Mouse (Mus musculus) cerebellum, adult 9-10 months (tissue): ENCODE measurements around the gene Fkbp2.

Source experiments
- DNase-seq: peaks from one replicate; pipeline ENCODE4 v3.0.0; 2022

The Fkbp2 gene

DNA sequence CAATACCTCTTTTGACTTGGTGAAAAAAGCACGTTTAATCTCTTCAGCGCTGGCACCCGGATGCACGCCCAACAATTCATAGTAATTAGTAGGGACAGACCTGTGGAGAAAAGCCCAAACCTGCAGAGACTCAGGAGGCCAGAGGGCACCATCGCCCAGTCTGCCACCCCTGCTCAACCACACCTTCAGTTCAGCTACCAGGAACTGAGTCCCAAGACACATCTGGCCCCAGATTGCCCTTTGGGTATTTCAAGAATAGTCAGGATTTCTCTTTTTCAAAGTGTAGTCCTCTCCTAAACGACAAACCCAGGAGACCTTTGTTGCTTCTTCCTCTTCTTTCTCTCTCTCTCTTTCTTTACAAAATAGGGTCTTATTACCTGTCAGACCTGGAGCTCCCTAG is 10.4 kb upstream of the Fkbp2 start:
- DNase-seq = peak; percentile 46

DNA sequence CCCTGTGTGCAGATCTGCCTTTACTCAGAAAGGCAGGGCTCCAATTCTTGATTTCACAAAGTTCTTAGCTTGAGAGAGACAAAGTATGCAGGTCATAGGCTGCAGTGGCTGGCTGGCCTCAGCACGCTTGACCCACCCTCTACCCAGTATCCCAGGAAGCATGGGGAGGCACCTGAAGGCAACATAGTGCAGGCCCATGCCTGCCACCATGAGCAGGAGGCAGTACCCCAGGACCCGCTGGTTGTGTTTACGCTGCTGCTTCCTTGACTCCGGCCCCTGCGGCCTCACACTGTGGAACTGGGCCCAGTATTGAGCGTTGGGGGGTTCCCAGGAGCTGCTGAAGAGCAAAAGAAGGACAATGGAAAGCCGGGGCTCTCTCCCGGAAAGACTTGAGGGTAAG is 8.9 kb upstream of the Fkbp2 start:
- DNase-seq = no peak

DNA sequence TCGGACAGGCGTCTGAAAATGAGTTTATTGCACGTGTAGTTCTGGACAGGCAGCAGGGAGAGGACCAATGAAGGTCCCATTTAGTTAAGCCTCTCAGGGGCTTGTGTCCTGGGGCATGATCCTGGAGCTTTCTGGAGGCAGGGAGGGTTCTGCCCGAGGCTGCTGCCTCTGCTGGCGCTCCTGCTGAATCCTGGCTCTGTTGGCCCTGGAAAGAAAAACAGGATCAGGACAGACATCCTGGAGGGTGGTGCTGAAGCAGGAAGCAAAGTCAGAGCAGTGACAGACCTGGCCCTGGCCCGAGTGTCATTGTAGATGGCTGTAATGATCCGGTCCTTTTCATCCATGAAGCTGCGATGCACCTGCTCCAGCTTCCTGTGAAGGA is 7.6 kb upstream of the Fkbp2 start:
- no peak for DNase-seq

DNA sequence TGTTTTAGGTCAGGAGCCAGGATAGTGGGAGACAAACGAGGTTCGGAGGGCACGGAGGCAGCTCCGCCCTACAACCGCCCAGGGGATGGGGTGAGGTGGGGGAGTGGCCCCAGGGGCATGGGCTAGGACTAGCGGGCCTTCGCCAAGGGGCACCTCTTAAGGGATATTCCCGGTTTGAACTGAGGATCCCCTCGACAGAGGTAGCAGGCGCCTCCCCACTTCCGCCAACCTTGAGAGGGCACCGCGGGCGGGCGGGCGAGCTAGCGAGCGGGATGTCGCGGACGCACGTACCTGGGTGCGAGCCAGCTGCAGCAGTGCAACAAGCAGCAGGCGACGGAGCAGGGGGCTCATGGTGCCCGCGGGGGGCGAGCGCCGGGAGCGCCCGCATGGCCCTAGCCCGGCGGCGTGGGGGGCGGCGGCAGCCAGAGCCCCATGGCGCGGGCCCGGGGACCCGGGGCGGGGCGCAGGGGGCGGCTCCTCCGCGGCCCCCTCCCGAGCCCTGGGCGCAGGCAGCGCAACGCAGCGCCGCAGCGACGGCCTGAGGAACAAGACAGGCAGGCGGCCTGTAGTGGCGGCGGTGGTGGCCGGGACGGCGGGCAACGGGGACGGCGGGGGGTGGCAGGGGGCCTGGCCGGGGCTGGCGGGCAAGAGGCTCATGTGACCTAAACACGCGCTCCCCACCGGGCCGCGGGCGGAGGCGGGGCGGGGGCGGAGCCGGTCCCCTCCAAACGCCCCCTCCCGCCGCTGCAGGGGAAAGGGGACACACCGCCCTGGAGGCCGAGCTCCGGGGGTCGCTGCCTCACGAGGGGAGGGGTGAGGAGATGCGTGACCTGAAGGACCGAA is 7.0 kb upstream of the Fkbp2 start, which contains the start of gene Vegfb:
Gene Vegfb (minus strand): TSS at position 591 of the 843 bp plus-strand sequence.
- peak; percentile 76 for DNase-seq

DNA sequence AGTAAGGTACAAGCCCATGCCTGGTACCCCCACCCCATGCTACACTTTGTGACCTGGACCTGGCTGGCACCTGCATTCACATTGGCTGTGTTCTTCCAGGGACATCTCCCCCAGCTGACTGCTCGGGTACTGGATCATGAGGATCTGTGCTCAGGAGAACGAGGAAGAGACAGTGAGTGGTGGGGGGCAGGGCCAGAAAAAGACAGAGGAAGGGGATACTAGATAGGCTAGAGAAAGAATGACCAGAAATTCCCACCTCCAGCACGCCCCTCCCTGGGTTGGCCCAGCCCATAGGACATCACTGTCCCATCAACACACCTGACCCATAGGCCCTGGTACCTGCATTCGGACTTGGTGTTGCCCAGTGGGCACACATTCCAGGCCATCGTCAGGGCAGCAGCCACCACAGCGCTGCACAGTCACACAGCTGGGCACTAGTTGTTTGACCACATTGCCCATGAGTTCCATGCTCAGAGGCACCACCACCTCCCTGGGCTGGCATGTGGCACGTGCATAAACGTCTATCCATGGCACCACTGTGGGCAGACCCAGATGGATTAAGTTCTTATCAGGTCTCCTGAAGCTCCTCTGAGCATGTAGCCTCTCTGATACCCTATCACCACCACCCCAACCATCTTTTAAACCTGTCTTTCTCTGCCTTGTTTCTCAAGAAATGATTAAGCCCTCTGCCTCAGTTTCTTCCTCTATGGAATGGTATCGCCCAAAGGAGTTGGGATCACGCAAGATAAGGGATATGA is 5.8 kb upstream of the Fkbp2 start:
- DNase-seq = peak; percentile 59

DNA sequence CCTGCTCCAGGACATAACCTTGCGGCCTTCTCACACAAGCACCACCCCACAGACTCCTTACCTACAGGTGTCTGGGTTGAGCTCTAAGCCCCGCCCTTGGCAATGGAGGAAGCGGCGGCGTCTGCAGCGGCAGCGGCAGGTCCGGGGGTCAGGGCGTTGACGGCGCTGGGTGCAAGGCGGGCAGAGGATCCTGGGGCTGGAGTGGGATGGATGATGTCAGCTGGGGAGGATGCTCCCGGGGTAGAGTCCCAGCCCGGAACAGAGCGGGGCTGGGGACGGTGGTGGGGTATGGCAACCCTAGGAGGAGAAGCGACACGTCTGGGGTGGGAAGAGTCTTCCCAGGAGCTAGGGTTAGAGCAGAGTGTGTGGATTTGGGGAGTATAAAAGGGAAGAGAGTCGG is 5.0 kb upstream of the Fkbp2 start:
- DNase-seq = no peak

DNA sequence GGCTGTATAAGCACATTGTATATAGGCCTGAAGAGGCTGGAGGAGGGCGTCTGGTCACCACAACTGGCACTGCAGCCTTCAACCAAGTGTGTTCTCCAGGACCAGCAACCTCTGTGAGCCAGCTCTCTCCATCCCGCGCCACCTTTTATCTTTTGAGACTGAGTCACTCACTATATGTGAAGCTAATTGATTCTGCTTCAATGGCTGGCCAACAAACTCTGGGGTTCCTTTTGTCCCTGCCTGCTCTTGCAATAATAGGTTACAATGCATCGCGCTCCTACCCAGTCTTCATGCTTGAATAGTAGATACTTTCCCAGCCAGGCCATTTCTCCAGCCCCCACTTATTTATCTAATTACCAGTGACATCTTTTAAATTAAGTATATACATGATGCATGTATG is 3.3 kb upstream of the Fkbp2 start:
- DNase-seq = peak; percentile 30

DNA sequence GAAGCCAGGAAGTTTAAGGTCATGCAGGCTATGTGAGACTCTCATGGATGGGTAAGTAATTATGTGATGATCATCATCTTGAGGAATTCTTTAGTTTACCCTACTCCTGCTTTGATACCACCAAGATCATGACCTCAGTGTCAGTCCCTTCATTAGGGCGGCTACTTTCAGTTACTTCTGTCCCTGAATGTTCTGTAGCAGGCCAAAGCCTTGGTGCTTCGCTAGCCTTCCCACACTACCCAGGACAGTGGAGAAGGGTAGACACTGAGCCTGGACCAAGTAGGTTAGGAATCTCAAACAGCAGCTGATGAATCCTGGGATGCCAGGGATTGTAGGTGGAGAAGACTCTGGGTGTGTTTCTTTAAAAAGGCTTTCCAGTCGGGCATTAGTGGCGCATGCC is 1.2 kb upstream of the Fkbp2 start:
- DNase-seq = no peak

DNA sequence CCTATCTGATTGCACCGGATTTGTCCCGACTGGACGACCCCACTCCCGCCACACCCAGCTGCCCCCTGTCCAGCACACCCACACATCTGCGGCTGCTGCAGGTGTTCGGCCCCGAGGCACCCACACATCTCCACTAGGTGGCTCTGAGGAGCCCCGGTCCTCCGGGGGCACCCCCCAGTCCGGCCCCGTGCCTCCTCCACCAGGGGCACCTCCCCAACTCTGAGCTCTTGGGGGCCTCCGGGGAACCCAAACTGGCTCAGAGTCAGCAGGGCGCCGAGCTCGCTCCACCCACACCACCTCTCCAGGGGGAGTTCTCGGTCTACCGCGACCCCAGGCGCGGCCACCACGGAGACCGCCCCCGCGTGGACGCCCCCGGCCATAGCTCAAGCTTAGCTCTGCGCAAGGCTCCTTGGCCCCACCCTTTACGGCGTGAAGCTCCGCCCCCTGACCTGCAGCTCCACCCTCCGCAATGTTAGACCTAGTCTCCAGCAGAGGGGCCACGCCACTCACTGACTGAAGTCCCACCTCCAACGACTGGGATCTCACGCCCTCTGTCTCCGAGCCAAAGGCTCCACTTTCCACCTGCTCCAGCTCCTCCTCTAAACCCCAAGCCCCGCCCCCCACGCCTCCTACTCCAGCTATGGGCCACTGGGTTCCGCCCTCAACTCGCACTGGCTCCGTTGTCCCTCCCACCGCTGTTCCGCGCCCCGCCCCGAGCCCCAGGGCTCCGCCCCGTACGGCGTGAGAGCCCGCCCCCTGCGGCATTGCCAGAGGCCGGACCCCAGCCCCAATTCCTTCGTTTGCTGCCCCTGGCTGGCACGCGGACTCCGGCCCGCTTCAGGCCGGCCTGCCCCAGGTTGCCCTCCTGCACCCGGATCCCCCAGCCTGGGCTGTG is 568 bp downstream of the Fkbp2 start:
- peak; percentile 99 for DNase-seq

DNA sequence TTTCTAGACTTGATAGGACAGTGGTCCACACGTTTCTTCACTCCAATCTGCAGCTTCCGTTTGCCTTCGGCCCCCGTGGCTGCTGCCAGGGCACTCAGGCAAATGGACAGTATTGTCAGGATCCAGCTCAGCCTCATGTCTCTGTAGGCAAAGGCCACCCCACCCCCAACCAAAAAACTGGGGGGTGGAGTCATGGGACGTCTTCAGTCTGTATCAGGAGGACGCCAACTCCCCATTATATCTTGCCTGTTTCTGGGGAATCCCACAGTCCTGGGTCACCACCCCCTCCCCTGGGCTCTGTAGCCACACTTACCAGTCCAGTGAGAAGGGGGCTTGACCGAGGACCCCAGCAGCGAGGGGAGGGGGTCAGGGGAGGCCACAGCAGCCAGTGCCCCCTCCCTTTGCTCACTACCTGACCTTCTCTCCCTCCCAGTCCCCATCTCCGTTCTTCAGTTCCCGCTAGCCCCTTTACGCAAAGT is 1.3 kb downstream of the Fkbp2 start:
- DNase-seq = peak; percentile 85

DNA sequence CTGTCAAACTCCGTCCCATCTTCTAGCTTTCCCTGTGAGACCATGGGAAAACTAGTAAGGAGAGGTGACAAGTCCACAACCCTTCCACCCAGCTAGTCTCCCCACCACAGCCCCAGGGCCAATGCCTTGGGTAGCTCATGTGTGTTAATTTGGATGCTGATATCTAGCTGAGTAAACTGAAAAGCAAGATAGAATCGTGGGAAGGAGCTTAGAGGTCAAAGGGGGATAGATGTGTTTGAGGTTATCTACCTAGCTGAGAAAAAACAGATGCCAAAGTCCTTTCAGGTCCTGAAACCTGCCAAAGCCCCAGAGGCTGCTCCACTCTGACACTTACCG is 1.7 kb downstream of the Fkbp2 start:
- peak; percentile 63 for DNase-seq

DNA sequence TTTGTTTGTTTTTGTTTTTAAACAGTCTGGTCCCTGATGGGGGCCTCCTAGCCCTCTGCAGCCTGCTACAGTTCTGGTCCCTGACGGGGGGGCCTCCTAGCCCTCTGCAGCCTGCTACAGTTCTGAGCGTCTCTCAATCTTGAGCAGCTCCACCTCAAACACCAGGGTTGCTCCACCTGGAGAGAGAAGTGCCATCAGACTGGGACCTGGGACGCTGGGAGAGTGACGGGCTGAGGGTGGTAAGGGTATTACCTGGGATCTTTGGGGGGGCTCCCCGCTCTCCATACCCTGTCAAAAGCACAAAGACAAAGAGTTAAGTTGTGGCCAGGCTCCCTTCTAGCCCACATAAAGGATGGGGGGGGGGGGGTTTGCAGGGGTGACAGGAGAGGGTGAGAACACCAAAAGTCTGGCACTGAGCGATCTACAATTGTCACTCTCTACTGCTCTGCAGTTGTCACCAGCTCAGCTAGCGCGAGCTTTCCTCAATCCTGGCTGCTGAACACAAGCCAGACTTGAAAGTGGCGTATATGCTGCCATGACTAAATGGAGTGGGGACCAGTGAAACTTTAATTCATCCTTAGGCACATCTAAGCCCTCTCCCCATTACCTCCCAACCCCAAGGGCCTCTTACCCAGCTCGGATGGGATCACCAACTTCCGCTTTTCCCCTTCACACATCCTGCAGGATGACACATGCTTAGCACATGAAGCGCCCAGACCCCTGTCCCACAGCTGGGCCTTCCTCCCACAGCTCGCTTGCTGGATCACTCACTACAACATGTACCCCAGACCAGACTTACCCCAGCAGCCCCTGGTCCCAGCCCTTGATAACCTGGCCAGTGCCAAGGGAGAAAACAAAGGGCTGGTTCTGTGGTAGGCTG is 2.3 kb downstream of the Fkbp2 start:
- DNase-seq = peak; percentile 69

DNA sequence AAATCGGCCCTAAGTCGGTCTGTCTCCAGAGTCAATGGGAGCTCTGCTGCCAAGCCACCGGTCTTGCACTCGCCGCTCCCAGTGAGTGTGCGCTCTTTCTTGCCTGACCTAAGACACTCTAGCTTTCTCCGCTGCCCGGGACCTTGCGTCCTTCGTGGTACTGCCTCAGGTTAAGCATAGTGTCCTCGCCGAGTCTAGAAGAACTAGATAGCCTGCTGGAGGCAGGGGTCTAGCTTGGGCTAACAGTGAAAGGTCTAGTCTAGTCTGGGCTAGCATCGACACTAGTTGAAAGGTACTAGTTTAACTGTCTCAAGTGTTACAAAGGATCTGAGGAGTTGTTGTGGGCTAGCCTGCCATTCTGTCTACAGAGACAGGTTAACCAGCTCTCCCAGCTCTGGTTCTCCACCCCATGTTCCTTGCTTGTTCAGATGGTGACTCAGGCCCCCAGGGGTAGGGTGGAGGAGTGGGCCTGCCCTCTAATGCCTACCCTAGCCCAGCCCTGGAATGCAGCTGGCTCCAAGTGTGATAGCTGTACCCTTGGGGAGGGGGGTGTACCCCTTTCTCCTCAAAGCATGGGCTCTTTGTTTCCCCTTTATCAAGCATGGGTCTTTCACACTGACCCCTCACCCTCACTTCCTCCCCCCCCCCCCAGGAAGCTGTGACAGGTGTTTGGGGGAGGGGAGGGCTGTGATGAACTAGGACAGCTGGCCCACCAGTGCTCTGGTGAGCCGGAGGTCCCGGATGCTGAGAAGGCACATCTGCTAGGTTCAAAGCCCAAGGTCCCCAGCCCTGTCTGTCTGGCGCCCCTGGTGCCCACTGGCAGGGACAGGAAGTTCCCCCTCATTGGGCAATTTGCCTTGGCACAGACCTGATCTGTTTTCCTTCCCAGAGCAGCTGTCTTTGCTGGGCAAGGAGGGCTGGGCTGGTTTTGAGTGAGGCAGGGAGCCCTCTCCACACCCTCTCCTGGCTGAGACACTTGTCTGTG is 4.5 kb downstream of the Fkbp2 start, which contains the start of gene Plcb3:
Gene Plcb3 (minus strand): TSS at position 934 of the 985 bp plus-strand sequence.
- DNase-seq = peak; percentile 72

DNA sequence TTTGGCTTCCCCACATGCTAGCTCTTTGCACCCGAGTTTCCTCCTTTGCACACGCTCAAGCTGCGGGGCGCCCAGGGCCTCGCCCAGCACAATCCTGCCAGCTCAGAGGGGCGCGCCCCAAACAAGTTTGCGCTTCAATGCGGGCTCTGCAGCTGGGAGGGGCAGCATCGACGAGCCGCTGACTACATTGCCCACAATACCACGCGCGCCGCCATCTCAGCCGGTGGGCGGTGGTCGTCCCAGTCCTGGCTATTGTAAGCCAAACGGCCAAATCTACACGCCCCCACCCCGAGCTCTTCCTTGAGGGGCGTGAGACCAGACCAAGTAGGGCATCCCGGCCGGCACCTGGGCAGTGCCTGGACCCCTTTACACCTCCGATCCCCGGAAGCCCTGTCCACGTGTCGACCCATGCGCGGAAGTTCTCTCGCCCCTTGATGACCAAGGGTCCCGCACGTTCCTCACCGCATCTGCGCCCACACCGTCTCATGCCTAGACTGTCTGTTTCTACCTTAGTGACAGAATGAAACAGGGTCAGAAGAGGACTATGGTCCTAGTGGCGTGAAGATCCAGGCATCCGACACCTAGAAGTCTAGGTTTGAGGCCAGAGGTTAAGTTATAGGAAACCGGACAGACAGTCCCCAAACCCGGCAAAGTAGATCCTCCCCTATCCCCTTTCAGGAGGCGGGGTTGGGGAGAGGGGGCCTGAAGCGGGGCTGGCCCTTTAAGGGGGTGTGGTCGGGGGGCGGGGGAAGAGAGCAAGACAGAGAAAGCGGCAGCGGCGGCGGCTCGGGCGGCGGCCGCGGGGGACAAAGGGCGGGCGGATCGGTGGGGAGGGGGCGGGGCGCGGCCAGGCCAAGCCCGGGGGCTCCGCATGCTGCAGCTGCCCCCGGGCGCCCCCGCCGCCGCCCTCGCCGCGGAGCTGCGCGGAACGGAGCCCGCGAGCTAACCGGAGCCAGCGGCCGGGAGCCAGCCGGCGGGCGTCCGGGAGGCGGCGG is 5.8 kb downstream of the Fkbp2 start, which contains the start of gene Ppp1r14b:
Gene Ppp1r14b (plus strand): TSS at position 758 of the 995 bp plus-strand sequence.
- peak; percentile 62 for DNase-seq

DNA sequence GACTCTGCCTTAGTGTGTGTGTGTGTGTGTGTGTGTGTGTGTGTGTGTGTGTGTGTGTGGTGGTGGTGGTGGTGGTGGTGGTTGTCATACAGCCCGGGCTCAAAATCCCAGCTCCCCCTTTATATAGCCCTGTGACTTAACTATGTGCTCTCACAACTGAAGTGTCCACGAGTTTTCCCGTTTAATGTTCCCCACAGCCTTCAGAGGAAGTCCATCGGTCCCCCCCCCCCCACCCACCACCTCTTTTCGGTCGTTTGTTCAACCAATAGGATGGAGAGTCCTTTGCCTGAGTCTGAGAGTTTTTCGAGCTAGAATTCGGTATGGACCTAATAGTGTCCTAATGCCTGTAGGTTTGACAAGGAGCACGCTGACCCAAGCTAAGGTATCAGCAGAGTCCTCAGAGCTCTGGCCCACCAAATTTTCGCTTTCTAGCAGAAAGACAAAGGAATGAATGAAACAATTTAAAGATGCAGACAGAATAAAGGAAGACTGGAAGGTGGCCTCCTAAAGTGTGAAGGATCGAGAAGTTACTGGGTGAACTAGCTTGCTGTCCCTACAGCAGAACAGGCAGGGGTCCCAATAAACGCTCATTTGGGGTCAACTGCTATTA is 6.6 kb downstream of the Fkbp2 start:
- DNase-seq = no peak

DNA sequence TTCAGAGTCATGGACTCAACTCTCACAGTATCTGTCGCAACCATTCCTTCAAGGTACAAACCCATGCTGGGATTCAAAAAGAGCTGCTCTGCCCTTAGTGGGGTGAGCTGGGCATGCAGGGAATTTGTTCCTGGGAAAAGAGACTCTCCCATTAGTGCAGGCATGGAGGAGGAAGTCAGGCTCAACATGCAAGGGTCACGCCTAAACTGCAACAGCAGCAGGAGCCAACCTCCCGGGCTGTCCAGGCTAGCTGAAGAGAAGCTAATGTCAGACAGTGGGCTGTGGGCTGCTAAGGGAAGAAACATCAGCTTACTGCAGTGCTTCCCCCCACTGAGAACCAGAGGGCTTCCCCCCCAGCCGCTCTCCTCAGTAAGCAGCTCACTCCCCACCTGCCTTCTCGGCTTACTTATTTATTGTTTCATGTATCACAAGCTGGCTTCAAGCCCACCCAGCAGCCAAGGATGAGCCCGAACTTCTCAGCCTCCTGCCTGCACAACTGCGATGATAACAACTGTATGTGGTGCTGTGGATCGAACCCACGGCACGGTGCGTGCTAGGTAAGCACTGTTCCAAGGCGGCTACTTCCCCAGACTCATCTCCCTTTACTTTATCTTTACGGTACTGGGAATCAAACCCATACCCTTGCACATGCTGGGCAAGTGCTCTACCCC is 7.9 kb downstream of the Fkbp2 start:
- DNase-seq = no peak

DNA sequence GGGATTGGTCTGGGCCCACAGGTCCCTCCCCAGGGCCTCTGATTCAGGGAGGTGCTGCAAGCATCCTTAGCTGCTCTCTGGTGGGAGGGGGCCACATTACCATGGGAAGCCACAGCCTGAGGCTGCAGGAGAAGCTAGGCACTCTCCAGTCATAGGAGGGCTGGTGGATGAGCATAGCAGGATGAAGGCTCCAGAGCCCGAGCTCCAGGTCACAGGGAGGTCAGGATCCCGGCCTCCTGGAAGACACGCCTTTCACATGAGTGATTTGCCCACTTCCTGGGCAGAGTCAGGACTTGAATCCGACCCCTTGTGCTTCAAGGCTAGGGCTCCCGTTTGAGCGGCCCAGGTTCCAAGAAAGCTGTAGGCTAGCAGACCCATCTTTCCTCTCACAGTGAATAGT is 8.7 kb downstream of the Fkbp2 start:
- no peak for DNase-seq

DNA sequence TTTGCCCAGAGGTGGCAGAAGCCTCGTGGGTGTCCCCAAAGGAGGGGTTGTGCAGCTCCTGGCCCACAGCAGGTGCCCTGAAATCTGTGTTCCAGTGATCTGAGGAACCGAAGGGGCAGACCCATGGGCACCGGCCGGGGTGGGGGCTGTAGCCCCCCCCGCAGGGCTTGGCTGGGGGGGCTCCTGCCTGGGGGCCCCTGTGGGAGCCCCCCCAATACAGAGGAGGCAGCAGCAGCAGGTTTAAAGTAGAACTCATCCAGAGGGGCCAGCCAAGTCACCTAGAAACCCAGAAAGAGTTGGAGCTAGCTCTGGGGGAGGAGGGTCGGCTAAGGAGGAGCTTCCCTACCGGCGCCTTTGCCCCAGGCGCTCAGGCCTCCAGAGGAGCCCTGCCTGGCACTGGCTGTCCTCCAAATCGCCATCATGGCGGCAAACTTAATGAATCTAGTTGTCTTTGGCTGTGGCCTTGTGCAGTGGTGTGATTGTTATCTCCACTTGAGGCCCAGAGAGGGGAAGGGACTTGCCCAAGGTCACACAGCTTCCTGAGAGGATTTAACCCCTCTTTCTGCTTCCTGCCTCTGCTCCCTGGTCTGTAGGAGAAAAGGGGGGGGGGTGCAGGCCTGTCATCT is 9.7 kb downstream of the Fkbp2 start:
- DNase-seq = no peak
